Comparison of ENCODE assay signal across 28 mouse cellular contexts in genomic region chr12:35157237-35157636, GRCm38 (mm10).
A peak's percentile ranks its signal among the peaks of the same experiment; 100 is the strongest.
DNase-seq lines count a peak whose midpoint lies in the region; ATAC-seq lines count a peak whose summit lies in the region.
"Had no signal": no experiment of that assay in that cellular context is flagged by ENCODE, and none has a peak within 500 bp of the region (broad histone marks: within the 10 kb centered on the region; RNA-seq: fewer than 3 reads in every experiment).

No protein-coding gene starts in this region.

- H3K4me1 ChIP-seq in midbrain, embryonic 12.5 days, result no peaks in the 10 kb centered on the region
- H3K4me1 ChIP-seq in midbrain, embryonic 13.5 days (replicated peaks), result no peaks in the 10 kb centered on the region
- H3K4me1 ChIP-seq: forebrain, embryonic 12.5 days; hindbrain, embryonic 15.5 days; kidney, embryonic 15.5 days; lung, embryonic 15.5 days; neural tube, embryonic 15.5 days had no signal

- ATAC-seq in midbrain, embryonic 12.5 days (ENCODE audit: low FRiP score, low read depth), result peak; percentile 44; the same call in 1 of the 2 replicates
- no peak for ATAC-seq in midbrain, embryonic 13.5 days
- no peak for ATAC-seq in inflammation-experienced regulatory T-cells, adult 6 months

- no peak overlapping the region for H3K4me3 ChIP-seq in midbrain, embryonic 12.5 days
- H3K4me3 ChIP-seq in midbrain, embryonic 13.5 days (replicated peaks), result no peak overlapping the region
- H3K4me3 ChIP-seq: forebrain, embryonic 12.5 days; hindbrain, embryonic 10.5 days; hindbrain, embryonic 15.5 days; kidney, embryonic 15.5 days; left cerebral cortex, adult 2 months; limb, embryonic 12.5 days; lung, embryonic 15.5 days; neural tube, embryonic 15.5 days had no signal

- no peaks in the 10 kb centered on the region for H3K9me3 ChIP-seq in midbrain, embryonic 12.5 days
- no peaks in the 10 kb centered on the region for H3K9me3 ChIP-seq in midbrain, embryonic 13.5 days
- H3K9me3 ChIP-seq: forebrain, embryonic 12.5 days; hindbrain, embryonic 10.5 days; hindbrain, embryonic 15.5 days; kidney, embryonic 15.5 days; limb, embryonic 12.5 days; lung, embryonic 15.5 days; neural tube, embryonic 15.5 days had no signal

- no peak overlapping the region for H3K4me2 ChIP-seq in midbrain, embryonic 12.5 days (replicated peaks)
- H3K4me2 ChIP-seq in midbrain, embryonic 13.5 days (replicated peaks), result no peak overlapping the region
- H3K4me2 ChIP-seq: forebrain, embryonic 12.5 days; heart, embryonic 11.5 days; hindbrain, embryonic 15.5 days; kidney, embryonic 15.5 days; limb, embryonic 12.5 days; liver, embryonic 11.5 days; lung, embryonic 15.5 days; neural tube, embryonic 15.5 days had no signal

- no peaks in the 10 kb centered on the region for H3K27me3 ChIP-seq in midbrain, embryonic 12.5 days
- H3K27me3 ChIP-seq in midbrain, embryonic 13.5 days, result no peaks in the 10 kb centered on the region
- H3K27me3 ChIP-seq in splenic B cell, adult 2 months (ENCODE audit: control insufficient read depth, insufficient read depth, low read length, poor library complexity, severe bottlenecking), result no peaks in the 10 kb centered on the region
- H3K27me3 ChIP-seq: forebrain, embryonic 12.5 days; hindbrain, embryonic 15.5 days; kidney, embryonic 15.5 days; lung, embryonic 15.5 days; neural tube, embryonic 15.5 days had no signal

- WGBS in midbrain, embryonic 12.5 days, result 56% methylated on average over 4 of the region's 4 CpGs
- WGBS in midbrain, embryonic 13.5 days, result 56% methylated on average over 4 of the region's 4 CpGs

- H3K27ac ChIP-seq in midbrain, embryonic 12.5 days (replicated peaks), result no peak overlapping the region
- no peak overlapping the region for H3K27ac ChIP-seq in midbrain, embryonic 13.5 days
- H3K27ac ChIP-seq: forebrain, embryonic 12.5 days; hindbrain, embryonic 10.5 days; hindbrain, embryonic 15.5 days; kidney, embryonic 15.5 days; left cerebral cortex, adult 2 months; limb, embryonic 12.5 days; lung, embryonic 15.5 days; neural tube, embryonic 15.5 days had no signal

- peak; percentile 11 for DNase-seq in splenic B cell, adult 2 months (ENCODE audit: low read depth, low spot score)
- peak; percentile 53 to 55 for DNase-seq in thymus, postnatal 10 days (ENCODE audit: low spot score in 2 of 2)
- no peak for DNase-seq in right cerebral cortex, postnatal 25 days
- DNase-seq in liver, result no peak
- DNase-seq: adrenal gland, postnatal 25 days; cerebellum, adult 2 months; cerebellum, postnatal 14 days; gastrocnemius, postnatal 14 days; heart, adult 18-20 months; kidney, adult 18-20 months; kidney, postnatal 25 days; midbrain, embryonic 14.5 days; retina, postnatal 1 day; right cerebral cortex, postnatal 14 days; spleen, adult 18-20 months had no signal

- no peaks in the 10 kb centered on the region for H3K36me3 ChIP-seq in midbrain, embryonic 12.5 days
- no peaks in the 10 kb centered on the region for H3K36me3 ChIP-seq in midbrain, embryonic 13.5 days
- H3K36me3 ChIP-seq in splenic B cell, adult 2 months (ENCODE audit: control insufficient read depth, insufficient read depth, low read length, poor library complexity, severe bottlenecking), result no peaks in the 10 kb centered on the region
- H3K36me3 ChIP-seq: forebrain, embryonic 12.5 days; hindbrain, embryonic 10.5 days; hindbrain, embryonic 15.5 days; kidney, embryonic 15.5 days; limb, embryonic 12.5 days; lung, embryonic 15.5 days; neural tube, embryonic 15.5 days had no signal

- no peak overlapping the region for H3K9ac ChIP-seq in midbrain, embryonic 12.5 days (replicated peaks)
- no peak overlapping the region for H3K9ac ChIP-seq in midbrain, embryonic 13.5 days (replicated peaks)
- H3K9ac ChIP-seq: forebrain, embryonic 12.5 days; hindbrain, embryonic 15.5 days; kidney, embryonic 15.5 days; limb, embryonic 12.5 days; lung, embryonic 15.5 days; neural tube, embryonic 15.5 days had no signal

Comparison
In these comparisons a context has a peak if more than half of its experiments do, and no peak if none do; other contexts are left out.
1. DNase-seq: peak in splenic B cell, adult 2 months (single experiment) and thymus, postnatal 10 days (2 of 2); none in right cerebral cortex, postnatal 25 days (single experiment) and liver (single experiment).